Mouse (Mus musculus) heart, embryonic 14.5 days (tissue): ENCODE results near the gene Krt8. TPM values are rescaled to one million over a fixed set of nuclear protein-coding genes. Genes with fewer than 3 reads are reported as not detected.

Source experiments
- polyA plus RNA-seq: library from polyadenylated mRNA; unstranded; fragments of >200 nt; fragmentation: Nextera tagmentation; extraction: Ambion mirVana; gene quantifications from 2 replicates; pipeline ENCODE4 v1.2.1, GENCODE M21; 2014

The Krt8 gene
- polyA plus RNA-seq, 1 experiment from 2014 or later, result 11.9 TPM

Other genes with a start within 250 kb of the Krt8 start
- not detected in 2 replicates for gene Krt72, start 218.0 kb downstream of the Krt8 start, polyA plus RNA-seq
- not detected in 2 replicates for gene Krt73, start 202.1 kb downstream of the Krt8 start, polyA plus RNA-seq
- not detected in 2 replicates for gene Krt2, start 186.3 kb downstream of the Krt8 start, polyA plus RNA-seq
- gene Krt1, start 153.7 kb downstream of the Krt8 start, polyA plus RNA-seq, result 0.31 and 0.55 TPM in 2 replicates
- not detected in 2 replicates for gene Krt77, start 134.8 kb downstream of the Krt8 start, polyA plus RNA-seq
- not detected in 2 replicates for gene Krt76, start 111.6 kb downstream of the Krt8 start, polyA plus RNA-seq
- 0.42 TPM in 1 of 2 replicates, not detected in the other for gene Krt4, start 79.7 kb downstream of the Krt8 start, polyA plus RNA-seq
- 0.51 and 0.63 TPM in 2 replicates for gene Krt79, start 64.2 kb downstream of the Krt8 start, polyA plus RNA-seq
- gene Krt78, start 50.2 kb downstream of the Krt8 start, polyA plus RNA-seq, result not detected in 2 replicates
- gene Krt18, start 23.7 kb upstream of the Krt8 start, polyA plus RNA-seq, result 15.4 and 20.6 TPM in 2 replicates
- 70.8 and 78.0 TPM in 2 replicates for gene Eif4b, start 69.3 kb upstream of the Krt8 start, polyA plus RNA-seq
- gene Tns2, start 95.9 kb upstream of the Krt8 start, polyA plus RNA-seq, result 27.2 and 30.1 TPM in 2 replicates
- 12.0 and 12.4 TPM in 2 replicates for gene Spryd3, start 131.8 kb upstream of the Krt8 start, polyA plus RNA-seq
- 6.5 and 7.7 TPM in 2 replicates for gene Igfbp6, start 139.9 kb upstream of the Krt8 start, polyA plus RNA-seq
- gene Soat2, start 146.0 kb upstream of the Krt8 start, polyA plus RNA-seq, result 0.20 and 0.32 TPM in 2 replicates
- gene Zfp740, start 198.8 kb upstream of the Krt8 start, polyA plus RNA-seq, result 27.1 and 28.4 TPM in 2 replicates
- 35.1 and 36.4 TPM in 2 replicates for gene Csad, start 200.2 kb upstream of the Krt8 start, polyA plus RNA-seq
- 0.65 and 1.4 TPM in 2 replicates for gene Itgb7, start 227.5 kb upstream of the Krt8 start, polyA plus RNA-seq